Mouse (Mus musculus) G1E-ER4 (cell line): ENCODE data around the gene Map7d1. TPM values are rescaled to one million over a fixed set of nuclear protein-coding genes. Genes with fewer than 3 reads are reported as not detected.

ENCODE experiments used
- GATA1 ChIP-seq: IDR thresholded peaks from one replicate; pipeline ENCODE4 v1.8.0; 2012; ENCODE audit warnings: low read length, inconsistent platforms
- polyA plus RNA-seq: library from polyadenylated mRNA; stranded (reverse); fragments of >175 nt; gene quantifications from 2 replicates; pipeline ENCODE4 v1.2.3, GENCODE M21; 2012

Map7d1 gene
- polyA plus RNA-seq, 1 experiment: 112 TPM

DNA sequence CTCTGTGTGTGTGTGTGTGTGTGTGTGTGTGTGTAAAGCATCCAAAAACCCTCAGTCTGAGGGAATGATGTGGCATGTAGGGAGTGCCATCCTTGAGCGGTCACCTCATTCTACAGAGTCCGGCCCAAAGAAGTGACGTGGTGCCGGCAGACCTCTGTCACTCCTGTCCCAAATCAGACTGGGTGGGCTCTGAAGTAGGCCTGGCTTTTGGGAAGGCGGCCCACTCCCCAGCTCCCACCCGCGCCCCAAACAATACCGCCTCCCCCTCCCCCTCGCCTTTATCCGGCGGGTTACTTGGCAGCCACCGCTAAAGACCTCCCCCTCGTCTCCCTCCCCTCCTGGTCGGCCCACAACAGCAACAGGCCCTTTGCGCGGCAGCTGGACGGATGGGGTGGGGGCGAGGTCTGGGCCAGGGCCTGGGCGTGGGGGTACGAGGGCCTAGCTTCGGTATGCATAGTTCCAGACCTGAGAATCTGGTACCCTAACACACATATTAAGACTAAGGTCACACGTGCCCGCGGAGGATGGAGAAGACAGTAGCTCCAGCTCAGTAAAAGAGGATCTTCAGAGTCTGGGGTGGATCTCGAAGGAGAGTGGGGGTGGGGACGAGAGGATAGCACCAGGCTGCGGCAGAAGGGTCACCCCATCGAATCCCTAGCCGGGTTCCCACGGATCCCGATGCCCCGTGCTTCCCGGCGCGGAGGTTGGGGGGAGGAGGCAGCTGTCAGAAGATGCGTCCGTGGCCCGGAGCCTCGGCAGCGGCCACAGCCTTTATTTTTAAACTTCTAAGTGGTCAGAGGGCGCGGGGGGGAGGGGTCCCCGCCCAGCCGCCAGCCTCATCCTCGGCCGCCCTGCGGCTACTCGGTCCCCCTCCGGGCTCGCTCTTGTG, 786 bp downstream of the Map7d1 start:
- no peak for TF ChIP-seq GATA1

DNA sequence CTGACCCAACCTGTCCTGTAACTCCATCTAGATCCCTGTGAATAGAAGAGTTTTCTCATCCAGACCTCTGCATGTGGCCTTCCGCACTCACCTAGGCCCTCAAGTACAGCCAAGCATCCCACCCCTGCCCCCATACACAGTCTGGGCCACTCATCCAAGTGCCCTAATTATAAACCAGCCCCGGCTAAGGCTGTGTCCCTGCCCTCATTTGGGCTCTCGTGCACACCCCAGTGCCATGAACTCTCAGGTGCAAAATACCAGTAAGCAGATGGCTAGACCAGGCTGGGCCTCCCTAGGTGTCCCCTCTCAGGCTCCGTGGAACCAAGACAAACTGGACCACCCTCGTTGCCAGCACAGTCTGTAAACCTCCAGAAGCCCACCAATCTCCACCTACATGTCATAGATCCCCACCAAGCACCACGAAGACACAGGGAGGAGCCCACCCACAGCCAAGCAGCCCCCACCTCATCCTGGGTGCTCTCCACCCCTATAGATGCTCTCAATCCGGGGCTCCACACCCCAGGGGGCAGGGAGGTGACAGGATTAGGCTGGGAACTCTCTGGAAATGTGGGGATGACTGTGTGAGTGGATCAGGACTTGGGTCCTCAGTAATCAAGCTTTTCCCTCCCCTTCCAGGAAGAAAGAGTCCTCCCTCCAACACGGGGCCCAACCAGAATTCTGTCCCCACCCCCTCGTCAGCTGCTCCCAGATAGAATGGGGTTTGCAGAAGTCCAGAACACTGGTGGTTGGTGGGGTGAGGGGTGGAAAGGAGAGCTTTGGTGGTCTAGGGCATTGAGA, 1.6 kb downstream of the Map7d1 start:
- no peak for TF ChIP-seq GATA1

DNA sequence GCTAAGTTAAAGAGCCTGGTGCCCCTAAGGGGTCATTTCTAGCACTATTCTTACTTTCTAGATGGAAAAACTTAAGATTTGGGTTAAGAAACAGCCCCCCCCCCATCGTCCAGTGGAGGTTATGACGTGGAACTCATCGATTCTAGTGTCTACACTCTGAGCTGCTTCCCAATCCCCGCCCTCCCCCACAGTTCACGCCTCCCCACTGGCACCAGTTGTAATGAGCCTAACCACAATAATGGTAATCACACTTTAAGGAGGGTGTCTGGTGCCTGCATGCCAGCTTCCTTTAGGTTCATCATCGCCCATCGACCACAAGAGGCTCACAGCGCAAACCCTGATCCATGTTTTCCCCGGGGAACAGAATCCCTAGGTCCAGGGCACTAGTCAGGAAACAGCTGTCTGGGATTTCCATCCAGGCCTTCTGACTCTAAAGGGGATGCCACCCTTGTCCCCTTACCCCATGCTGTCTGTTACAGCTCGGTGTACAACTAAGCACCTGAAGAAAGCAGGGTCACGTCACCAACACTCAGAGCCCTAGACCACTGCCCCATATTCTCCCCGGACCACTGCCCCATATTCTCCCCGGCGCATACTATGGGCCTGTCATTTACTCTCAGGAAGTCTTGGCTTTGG, 2.4 kb downstream of the Map7d1 start:
- TF ChIP-seq GATA1: no peak

DNA sequence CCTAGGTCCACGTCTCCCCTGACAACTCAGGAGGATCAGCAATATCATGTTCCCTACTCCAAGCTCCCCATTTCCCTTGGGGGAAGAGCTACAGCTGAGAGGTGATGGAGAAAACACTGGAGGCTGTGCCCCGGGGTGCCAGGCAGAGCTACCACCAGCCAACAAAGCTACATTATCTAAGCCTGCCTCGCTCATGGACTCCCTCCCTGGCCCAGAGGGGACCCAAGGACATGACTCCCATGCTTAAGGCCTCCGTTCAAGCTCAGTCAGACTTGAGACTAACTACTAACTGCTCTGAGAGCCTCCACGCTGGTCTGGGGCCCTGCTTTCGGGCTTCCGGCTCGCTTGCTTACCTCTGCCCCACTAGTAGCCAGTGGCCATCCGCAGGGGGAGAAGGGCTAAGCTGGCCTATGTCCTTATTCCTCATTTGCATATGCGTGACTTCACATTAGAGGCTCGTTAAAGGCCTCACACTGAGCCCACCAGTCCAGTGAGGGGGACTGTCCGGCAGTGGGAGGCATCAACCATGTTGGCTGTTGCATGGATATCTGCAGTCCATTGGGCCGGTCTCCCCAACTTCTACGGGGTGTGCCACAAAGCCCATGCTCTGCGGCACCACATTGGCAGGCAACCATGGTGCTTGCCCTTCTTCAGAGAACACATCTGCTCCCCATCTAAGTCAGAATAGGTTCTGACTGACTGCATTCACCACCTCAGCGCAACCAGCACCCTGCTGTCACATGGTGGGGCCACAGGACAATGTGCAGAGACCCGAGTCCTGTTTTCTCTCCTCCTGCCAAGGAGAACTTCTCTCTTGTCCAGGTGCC, 3.5 kb downstream of the Map7d1 start:
- TF ChIP-seq GATA1: no peak

DNA sequence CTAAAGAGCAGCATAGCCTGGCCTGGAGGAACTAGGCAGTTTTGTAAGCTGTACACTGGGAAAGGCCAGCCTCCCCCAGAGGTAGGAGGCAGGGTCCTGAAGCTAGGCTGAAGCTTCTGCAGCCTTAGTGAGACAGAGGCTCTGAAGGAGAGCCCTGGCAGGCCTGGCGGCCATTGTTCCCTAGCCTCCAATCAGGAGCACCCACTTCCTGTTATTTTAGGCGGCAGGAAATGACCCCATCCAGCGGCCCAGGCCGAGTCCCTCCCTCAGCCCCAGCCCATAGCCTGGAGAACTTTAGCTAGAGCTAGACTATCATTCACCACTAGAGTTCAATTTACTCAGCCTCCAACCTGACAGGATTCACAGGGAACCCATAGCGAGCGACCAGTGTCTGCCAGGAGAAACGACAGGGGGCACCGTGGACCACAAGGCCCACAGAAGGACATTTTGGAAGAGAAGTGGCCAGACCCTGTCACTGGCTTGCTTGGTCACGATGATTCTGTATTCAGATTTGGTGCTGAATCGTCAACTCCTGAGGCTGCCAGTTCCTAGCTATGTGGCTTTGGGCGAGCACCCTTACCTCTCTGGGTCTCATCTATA, 4.4 kb downstream of the Map7d1 start:
- TF ChIP-seq GATA1: no peak

DNA sequence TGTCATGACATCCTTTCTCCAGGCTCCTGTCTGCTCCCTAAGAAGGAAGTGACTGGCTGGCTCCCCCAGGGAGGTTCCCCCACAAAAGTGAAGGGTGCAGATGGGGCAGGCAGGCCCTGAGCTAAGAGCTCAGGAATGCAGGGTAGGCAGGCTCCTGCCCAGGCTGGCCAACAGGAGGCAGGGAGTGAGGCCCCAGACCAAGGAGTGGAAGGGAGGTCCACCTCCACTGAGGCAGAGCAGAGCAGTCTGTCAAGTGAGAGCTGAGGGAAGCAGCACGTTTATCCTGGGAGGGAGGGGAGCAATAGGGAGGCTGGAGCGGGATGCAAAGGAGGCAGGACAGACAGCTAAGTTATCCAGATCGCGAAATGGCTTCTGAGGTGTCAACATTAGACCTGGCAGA, 5.5 kb downstream of the Map7d1 start:
- TF ChIP-seq GATA1: no peak

DNA sequence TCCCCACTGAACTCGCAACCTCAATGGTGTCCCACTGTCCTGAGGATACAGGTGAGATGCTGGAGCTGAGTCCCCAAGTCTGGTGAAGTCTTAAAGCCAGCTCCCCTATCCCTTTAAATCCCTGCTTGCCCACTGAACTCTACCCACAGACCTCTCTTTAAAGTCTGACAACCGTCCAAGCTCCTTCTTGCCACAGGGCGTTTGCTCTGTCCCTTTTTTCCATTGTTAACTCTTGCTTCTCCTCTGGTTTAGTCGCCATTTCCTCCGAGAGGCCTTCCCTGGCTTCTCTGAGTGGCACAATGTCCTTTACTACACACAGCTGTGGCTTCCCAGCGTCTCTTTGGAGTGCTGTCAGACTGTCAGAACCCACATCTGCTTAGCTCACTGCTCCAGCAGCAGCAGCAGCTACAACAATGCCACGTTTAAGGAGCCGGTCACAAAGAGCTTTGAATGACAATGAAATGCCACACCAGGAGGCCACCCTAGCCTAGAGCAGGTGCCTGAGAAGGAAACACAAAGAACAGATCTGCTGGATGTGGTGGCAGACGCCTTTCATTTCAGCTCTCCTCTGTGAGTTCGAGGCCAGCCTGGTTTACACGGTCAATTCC, 7.8 kb downstream of the Map7d1 start:
- TF ChIP-seq GATA1: no peak

DNA sequence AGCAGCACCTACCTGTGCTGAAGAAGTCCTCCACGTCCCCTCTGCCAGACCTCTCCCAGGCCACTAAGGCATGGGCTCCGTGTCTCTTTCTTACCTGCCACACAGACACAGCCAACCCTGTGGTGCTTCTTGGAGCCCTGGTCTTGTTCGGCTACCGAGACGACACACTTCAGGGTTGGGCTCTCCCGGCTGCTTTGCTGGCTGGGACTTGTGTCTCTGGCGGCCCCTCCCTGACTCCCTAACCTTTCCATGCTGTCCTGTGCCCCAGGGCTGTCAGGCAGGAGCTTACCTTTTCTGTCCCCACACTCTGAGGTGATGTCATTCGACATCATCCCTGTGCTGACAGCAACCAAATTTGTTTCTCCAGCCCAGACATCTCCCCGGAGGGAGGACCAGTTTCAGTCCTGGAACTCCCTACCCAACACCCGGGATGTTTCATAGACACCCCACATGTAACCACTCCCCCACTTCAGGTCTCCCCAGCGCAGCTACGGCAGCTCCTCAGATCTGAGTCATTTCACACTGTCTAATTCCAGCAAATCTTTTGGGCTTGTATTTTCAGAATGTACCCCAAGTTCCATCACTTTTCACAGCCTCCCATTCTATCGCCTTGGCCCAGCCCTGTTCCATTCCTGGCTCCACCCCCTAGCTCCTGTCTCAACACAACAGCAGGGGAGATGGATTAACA, 9.8 kb downstream of the Map7d1 start:
- TF ChIP-seq GATA1: no peak

DNA sequence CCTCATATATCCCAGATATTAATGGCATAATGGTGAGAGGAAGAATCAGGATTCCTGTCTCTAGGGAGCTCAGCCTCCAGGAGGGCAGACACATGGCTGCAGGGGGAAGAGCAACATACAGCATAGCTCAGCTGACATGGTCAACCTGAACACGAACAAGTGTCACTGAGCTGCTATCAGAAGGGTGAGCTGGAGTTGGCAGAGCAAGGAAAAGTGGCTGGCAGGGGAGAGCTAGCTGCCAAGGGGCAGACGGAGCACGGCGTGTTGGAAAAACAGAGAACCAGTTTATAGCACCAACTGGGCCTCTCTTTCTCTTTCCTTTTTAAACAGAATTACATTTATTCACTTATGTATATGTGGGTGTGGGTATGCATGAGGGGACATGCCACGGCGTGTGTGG, 13.6 kb downstream of the Map7d1 start:
- no peak for TF ChIP-seq GATA1

DNA sequence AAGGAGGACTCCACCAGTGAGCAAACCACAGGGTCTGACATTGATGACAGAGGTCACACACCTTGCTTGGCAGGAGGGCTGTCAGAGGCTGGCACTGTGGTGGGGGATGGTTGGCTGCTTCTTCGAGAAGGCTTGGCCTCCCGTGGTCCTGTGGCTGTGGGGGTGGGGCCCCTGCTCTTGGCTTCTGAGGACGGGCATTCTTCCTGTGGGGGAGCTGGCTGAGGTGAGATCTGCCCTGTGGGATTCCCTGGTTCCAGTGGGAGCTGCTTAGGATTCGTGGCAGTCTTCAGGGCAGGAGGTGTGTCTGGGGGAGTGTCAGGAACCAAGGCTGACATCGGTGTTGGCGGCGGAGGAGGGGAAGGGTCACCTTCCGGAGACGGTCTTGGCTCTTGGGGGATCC, 14.2 kb downstream of the Map7d1 start:
- TF ChIP-seq GATA1: no peak

DNA sequence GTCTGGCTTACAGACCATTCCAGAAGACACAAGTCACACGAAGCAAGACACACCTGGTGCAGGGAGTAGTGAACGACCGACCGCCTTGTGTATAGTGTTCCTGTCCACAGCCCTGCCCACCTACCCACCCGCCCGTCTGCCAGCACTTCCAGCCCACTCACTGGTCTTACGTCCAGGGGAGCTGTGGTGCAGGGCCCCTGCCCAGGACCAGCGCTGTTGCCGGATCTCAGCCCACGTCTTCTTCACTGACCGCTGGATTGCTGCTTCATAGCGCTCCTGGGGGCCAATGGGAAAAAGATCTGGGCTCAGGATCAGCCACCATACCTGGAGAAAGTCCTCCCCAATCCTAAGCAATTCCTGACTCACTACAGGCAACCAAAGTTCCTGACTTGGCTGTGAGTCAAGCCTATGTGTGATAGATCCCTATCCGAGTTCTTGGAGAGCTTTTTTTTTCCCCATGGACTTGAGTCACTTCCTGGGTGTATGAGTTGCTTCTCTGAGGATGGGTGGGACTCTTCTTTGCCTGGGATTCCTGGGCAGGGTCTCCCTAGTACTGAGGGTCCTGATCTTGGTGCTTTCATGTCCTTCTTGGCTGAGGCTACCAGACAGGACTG, 16.2 kb downstream of the Map7d1 start:
- TF ChIP-seq GATA1: no peak

DNA sequence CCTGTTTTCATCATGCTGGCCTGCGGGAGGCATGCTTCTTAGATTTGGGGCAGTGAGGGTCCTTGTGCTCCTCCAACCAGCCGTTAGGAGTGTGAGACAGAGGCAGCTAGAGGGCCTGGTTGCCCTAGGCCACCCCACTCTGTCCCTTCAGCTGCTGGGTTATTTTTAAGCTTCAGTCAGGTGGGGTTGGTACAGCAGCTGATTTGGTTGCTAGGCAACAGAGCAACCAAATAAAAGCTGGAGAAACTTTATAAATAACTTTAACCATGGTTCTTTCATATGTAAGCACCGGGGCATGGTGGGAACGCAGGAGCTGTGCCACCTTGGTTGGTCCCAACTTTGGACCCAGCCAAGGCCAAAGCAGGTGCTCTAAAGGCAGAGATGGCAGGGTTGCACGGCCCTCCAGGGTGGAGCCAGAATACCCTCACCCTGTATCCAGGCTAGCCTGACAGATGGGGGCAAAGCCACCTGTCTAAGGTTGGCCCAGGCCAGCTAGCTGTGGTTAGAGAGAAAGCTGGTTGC, 18.4 kb downstream of the Map7d1 start:
- TF ChIP-seq GATA1: no peak
